Mouse (Mus musculus) heart, postnatal 25 days (tissue): ENCODE data around the gene Mss51. TPM values are rescaled to one million over a fixed set of nuclear protein-coding genes. Genes with fewer than 3 reads are reported as not detected.

Experiments used
- DNase-seq: peaks from one replicate; pipeline ENCODE4 v3.0.0; 2022; ENCODE audit warnings: low spot score
- intact Hi-C: fragments of 180-260 bp; cut with DNase I; formaldehyde crosslinking; loops from one replicate; pipeline ENCODE4 v1.15.1; 2025
- total RNA-seq, 2 experiments: library from RNA; stranded (reverse); gene quantifications; 2 replicates each; pipeline ENCODE4 v1.2.3; 2021

Gene Mss51
- total RNA-seq, 2 experiments from 2014 or later: 0.36 to 0.49 TPM

DNA sequence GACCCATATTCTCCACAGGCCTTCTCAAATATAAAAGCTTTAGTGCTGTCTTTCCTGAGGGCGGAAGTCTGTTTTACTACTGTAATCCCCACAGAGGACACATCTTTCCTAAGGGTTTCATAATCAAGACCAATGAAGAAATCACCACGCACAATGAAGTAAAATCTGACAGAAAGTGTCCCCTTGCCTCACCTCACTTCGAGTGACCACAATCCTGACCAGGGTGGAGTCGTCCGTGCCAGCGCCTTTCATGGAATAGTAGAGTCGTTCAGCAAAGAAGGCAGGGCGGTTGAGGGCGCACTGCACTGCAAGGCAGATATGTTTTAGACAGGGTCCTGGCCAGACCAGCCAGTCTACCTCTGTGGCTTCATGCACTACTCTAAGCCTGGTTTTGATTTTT lies 38.3 kb downstream of the Mss51 start:
- DNase-seq: no peak
- intact Hi-C loops: no loop called here

DNA sequence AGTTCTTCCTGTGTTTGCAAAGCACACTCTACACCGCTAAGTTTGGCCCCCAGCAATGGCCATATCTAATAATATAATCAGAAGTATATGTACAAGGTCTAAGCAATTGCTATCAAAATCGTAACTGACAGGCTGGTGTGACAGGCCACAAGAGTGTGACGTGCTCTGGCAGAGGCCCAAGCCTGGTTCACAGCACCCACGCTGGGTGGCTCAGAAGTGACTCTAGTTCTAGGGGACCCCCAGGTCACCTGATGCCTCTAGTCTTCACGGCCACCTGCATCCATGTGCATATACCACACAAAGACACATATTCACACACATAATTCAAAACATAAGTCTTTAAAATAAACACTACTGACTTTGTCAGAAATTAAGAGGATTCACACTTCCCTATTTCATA lies 43.8 kb downstream of the Mss51 start:
- DNase-seq: no peak
- intact Hi-C loops: no loop called here

- intact Hi-C loops: no loop called here
- DNase-seq: no peak
Observed at GRCm38 (mm10) chr14:20451765-20452331, 44.9 kb downstream of the Mss51 start, which contains the start of gene Cfap70. TSS of gene Cfap70 (minus strand) at chr14:20452226.

DNA sequence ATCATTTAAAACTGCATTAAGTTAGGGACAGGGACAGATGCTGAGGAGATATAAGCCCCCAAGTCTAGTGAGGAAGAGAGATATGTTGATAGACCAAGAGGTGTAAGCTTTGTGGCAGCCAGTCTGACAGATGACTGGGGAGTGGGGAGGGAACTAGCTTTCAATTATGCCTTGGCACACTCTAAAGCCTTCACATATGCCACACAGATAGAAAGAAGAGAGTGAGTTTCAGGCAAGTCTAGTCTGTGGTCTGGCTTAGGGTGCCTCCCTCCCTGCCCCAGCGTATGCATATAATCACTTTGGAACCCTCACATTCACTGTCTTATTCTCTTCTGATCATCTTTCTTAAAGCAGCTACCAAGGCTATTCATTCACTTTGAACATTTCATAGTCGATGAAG lies 45.4 kb downstream of the Mss51 start:
- DNase-seq: no peak
- intact Hi-C loops: no loop called here

- intact Hi-C loops: no loop called here
Observed at GRCm38 (mm10) chr14:20447209-20447608, 49.5 kb downstream of the Mss51 start.

DNA sequence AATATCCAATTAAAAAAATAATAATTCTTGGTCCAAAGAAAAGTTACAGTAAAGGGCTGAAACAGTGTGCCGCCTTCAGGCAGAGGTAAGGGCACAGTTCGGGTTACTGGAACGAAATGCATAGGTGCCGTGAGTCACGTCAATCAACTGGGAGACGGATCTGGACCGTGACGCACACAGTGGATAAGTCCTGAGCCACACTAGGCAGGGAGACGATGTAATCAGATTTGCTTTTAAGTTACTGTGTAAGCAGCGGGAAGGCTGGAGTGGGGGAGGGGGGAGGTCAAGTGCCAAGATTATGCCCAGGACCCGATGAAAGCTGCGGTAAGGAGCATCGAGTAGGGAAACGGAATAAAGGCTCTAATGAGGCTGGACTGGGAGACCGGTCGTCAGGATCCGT lies 54.4 kb downstream of the Mss51 start:
- DNase-seq: no peak
- intact Hi-C loops: no loop called here

More at GRCm38 (mm10) chr14:20447209-20447608, 49.5 kb downstream of the Mss51 start:
- no peak for DNase-seq

DNA sequence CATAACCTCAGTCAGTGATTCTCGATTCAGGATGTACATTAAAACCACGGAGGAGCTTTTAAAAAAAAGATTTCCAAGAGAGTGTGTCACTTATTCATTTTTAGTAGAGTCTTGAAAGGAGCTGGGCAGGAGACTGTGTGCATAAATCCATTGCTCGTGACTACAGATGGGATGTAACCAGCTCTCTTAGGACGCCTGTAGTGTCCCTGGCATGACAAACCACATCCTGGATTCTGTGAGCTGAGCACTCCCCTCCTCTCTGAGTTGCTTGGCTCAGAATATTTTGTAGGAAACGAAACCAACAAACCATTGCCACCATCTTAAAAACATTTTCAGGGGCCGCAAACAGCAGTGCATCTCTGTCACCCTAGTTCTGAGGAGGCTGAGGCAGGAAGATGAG lies 59.7 kb downstream of the Mss51 start:
- no peak for DNase-seq
- intact Hi-C loops: no loop called here

Other genes starting within 250 kb of the Mss51 start
- gene Kcnk16, start 227.7 kb downstream of the Mss51 start, total RNA-seq: not detected
- 10 to 100 TPM; 27.6 to 33.6 TPM for gene Nudt13, start 202.2 kb downstream of the Mss51 start, total RNA-seq
- gene Ecd, start 148.8 kb downstream of the Mss51 start, total RNA-seq: 10 to 100 TPM; 29.9 to 36.2 TPM
- 10 to 100 TPM; 34.0 to 34.1 TPM for gene Fam149b, start 148.7 kb downstream of the Mss51 start, total RNA-seq
- gene Dnajc9, start 108.0 kb downstream of the Mss51 start, total RNA-seq: 10 to 100 TPM; 10.1 to 11.5 TPM
- gene Mrps16, start 103.3 kb downstream of the Mss51 start, total RNA-seq: 10 to 100 TPM; 72.6 to 81.0 TPM
- not detected for gene Cfap70, start 44.7 kb downstream of the Mss51 start, total RNA-seq
- 10 to 100 TPM; 49.8 to 54.1 TPM for gene Anxa7, start 16.8 kb downstream of the Mss51 start, total RNA-seq
- gene Ppp3cb, start 49.7 kb upstream of the Mss51 start, total RNA-seq: 10 to 100 TPM; 62.4 to 64.3 TPM
- 10 to 100 TPM; 16.6 to 17.6 TPM for gene Usp54, start 144.2 kb upstream of the Mss51 start, total RNA-seq
- gene Myoz1, start 159.6 kb upstream of the Mss51 start, total RNA-seq: under 1 TPM; 0.39 to 0.67 TPM
- gene Synpo2l, start 171.5 kb upstream of the Mss51 start, total RNA-seq: 100 to 1,000 TPM; 128 to 138 TPM
- gene Sec24c, start 177.4 kb upstream of the Mss51 start, total RNA-seq: 100 to 1,000 TPM in 1 of 2 experiments, 10 to 100 TPM in 1; 96.8 to 107 TPM
- gene Fut11, start 198.1 kb upstream of the Mss51 start, total RNA-seq: 1 to 10 TPM; 6.0 to 7.4 TPM
- 100 to 1,000 TPM; 120 to 126 TPM for gene Chchd1, start 206.1 kb upstream of the Mss51 start, total RNA-seq
- 10 to 100 TPM; 46.6 to 47.6 TPM for gene Zswim8, start 210.7 kb upstream of the Mss51 start, total RNA-seq
- 10 to 100 TPM; 10.0 to 12.6 TPM for gene Ndst2, start 237.7 kb upstream of the Mss51 start, total RNA-seq